Mouse (Mus musculus): ENCODE data around the gene Siva1.
A peak's percentile ranks its signal among the peaks of the same experiment; 100 is the strongest.

Siva1 gene

DNA sequence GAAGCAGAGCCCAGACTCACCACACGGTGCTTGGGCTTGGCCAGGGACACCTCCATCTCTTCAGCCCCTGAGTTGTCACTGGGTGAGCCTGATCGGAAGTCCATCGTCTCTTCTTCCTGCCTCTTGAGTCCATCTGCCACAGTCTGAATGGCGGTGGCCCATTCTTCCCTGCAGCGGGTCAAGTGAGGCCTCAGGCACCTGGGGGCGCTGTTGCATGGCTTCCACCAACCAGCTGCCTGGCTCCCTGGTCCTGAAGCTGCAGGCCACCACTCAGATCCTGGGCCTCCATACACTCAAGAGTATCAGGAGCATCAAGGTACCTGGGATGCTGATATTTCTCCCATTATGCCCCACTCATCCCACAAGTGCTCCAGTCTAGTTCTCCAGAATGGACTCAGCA, 14.6 kb downstream of the Siva1 start:
- DNase-seq (ENCODE audit: low spot score): no peak

DNA sequence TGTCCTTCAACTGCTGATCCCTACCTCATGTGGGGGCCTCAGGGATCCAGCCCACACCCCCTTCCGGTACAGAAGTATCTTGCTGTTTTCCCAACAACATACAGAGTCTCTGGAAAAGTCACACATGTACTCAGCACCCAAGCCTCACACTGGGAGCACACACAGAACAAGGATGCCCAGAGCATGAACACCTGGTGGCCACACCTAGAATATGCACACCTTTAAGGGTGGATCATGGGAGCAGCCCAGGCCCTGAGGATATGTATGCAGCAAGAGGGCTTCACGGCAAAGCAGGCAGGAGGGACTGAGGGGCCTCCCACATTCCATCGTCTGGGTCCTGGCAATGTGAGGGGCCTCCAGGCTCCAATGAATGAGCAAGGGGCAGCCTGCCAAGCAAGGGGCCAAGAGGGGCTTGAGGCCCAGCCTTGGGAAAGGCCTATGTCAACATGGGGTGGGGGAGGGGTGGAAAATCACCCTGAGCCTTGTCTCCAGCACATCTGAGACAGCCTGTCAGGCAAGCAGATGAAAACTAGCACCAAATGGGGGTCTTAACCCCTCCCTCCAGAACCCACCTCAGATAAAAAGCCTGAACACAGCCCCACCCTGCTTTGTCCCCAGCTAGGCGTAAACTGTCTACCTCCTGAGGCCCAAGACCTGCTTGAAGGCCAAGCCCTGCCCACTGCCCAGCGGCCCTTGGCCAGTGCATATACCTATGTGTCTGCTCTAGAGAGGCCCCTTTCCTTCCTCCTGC, 16.3 kb downstream of the Siva1 start:
- no peak for DNase-seq (ENCODE audit: low spot score)

- no peak for DNase-seq (ENCODE audit: low spot score)
Observed at GRCm38 (mm10) chr12:112661327-112661605, 16.8 kb downstream of the Siva1 start.

DNA sequence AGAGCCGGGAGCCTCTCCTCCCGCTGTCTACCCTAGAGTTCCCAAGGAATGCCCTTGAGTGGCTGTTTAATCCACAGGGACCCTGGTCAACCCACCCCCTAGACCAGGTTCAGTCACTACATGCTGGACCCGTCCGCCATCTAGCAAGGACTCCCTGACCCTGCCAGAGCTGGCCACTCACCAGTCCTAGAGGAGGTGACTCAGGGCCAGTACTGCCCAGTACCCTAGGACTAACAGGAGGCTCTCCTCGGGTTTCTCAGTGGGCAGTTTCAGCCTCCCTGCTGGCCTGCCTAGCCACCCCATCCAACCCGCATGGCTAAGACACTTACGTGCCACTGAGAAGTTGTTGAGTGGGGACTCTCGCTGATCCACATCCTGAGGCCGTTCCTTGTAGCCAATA, 17.4 kb downstream of the Siva1 start:
- no peak for DNase-seq (ENCODE audit: low spot score)

GRCm38 (mm10) chr12:112663303-112663702, 18.8 kb downstream of the Siva1 start:
- DNase-seq (ENCODE audit: low spot score): no peak

GRCm38 (mm10) chr12:112663716-112664115, 19.2 kb downstream of the Siva1 start:
- DNase-seq (ENCODE audit: low spot score): no peak

GRCm38 (mm10) chr12:112664124-112664523, 19.6 kb downstream of the Siva1 start:
- no peak for DNase-seq (ENCODE audit: low spot score)

- no peak for DNase-seq (ENCODE audit: low spot score)
Observed at GRCm38 (mm10) chr12:112664656-112665055, 20.2 kb downstream of the Siva1 start.

GRCm38 (mm10) chr12:112665445-112665844, 21.0 kb downstream of the Siva1 start:
- DNase-seq (ENCODE audit: low spot score): no peak

- no peak for DNase-seq (ENCODE audit: low spot score)
Observed at GRCm38 (mm10) chr12:112665881-112666544, 21.5 kb downstream of the Siva1 start.

DNA sequence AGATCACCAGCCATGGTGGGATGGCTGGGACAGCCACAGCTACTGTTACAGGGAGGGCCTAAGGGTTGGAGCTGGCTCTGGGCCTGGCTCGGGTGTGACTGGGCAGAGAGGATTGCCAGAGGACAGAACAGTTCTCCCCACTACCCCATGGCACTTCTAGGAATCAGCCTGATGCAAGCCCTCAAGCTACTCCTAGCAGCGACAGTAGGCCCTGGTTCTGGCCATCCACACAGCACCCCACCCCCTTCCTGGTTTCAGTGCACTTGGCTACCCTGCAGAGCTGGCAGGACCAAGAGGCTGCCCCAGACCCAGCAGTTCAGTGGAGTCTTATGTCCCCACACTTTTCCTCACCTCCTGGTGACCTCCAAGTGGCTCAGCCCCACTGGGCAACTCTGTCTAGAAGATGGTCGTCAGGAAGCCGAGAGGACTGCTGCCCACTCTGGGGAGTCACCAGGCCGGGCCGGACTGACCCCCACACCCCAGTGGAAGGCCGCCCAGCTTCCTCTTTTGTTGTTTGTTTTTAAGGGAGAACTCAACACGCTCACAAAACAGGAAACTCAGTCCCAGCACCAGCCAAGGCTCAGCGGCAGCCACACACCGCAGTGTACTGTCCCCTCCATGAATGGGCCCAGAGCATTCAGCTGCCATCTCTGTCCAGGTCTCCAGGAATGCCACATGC, 23.3 kb downstream of the Siva1 start:
- DNase-seq (ENCODE audit: low spot score): no peak

DNA sequence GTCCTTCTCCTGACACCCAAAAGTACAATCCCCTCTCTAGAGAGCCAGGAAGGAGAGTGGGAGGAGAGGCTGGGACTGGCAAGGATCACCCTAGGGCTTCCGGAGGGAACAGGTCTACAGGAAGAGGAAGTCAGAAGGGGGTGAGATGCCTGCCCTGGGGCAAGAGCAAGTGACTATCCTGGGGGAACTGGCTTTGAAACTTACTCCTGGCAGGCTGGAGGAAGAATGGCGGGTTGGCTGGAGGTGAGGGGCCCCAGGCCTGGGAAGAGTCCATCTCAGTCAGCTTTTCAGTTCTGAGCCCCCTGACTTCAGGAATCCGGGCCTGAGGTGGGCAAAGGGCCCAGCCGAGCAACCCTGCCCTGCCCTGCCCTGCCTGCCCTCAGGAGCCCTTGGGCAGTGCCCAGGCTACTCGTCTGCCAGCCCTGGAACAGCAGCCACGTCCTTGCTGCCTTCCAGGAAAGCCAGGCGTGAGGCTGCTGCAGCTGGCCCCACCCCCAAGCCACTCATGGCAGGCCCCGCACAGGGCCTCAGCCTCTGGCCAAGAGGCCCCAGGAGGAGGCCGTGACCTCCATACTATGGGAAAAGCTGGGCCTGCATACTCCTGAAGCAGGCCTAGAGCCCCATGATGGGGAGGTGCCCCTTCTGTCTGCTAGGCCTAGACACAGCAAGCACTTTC, 26.4 kb downstream of the Siva1 start:
- DNase-seq (ENCODE audit: low spot score): no peak

GRCm38 (mm10) chr12:112671891-112672290, 27.4 kb downstream of the Siva1 start:
- DNase-seq (ENCODE audit: low spot score): no peak

DNA sequence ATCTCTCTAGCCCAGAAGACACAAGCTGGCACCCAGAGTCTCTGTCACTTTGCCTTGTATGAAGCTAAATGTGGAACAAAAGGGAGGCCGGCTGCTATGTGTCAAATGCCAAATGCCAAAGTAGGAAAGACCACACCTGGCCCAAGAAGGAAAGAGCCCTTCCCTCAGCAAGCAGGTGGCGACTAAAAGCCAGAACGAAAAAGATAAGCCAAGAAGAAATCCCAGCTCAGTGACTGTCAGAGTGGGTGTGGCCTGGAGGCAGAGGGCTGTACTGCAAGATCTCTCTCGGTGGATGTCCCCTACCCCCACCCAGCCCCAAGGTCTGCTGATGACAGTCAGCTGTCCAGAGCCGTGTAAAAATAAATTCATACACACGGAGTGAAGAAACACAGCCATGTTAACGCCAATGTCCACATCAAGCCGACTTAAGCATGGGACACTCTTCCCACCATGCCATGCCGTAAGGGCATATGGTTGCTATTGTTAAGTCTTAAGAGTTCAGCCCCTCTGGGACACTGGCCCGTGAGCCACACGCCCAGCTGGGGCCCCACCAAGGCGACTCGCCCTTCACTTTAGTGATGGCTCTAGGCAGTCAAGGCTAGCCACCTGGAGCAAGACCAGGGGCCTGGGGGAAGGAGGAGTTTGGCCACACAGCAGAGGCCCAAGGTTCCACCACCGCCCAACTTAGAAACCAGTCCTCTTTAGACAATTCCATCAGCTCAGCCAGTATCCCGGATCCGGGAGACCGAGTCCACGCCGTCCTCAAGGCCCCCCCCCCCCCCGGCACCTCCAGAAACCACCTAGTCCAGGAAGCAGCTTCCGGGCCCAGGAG, 28.5 kb downstream of the Siva1 start:
- peak; percentile 66 for DNase-seq (ENCODE audit: low spot score)

GRCm38 (mm10) chr12:112673576-112674091, 29.2 kb downstream of the Siva1 start:
- peak; percentile 33 for DNase-seq (ENCODE audit: low spot score)

DNA sequence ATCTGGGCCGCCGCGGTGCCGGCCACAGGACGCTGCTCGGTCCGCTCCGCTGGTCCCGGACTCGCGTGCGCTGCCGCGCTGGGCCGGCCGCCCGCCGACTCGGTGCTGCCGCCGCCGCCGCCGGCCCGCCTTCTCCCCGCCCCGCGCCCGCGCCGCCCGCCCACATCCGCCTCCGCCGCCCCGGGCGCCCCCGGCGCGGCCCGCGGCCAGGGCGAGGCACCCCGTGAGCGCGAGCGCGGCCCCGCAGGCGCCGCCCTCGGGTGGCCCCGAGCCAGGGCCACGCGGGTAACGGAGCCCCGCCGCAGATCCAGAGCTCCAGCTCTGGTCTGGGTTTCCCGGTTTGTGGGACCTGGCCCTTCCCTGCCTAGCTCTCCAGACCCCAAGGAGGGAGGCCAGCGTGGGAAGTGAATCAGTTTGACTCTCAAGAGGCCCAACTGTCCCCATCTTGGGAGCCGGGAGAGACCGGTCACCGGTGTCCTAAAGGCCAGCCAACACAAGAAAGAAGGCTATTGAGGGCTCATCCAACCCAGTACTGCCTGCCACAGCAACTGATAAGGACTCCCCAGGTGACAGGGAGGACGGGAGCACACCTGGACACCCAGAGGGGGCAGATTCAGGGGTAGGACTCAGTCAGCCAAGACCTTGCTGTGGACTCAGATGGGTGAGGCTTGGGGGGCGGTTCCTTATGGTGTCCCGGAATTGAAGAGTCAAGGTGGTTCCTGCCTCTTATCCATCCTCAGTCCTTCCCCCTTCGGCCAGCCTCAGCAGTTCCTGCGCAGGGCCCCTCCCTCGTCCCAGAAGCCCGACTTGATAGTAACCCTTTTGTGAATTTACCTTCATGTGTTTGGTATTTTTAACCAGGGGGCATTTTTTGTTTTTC, 29.9 kb downstream of the Siva1 start, which contains the start of gene Akt1:
Gene Akt1 (minus strand): TSS at position 753 of the 880 bp plus-strand sequence.
- peak; percentile 86 for DNase-seq (ENCODE audit: low spot score)

- peak; percentile 85 for DNase-seq (ENCODE audit: low spot score)
Observed at GRCm38 (mm10) chr12:112675245-112676035, 31.0 kb downstream of the Siva1 start.

- no peak for DNase-seq (ENCODE audit: low spot score)
Observed at GRCm38 (mm10) chr12:112677076-112677475, 32.6 kb downstream of the Siva1 start.

- DNase-seq (ENCODE audit: low spot score): no peak
Observed at GRCm38 (mm10) chr12:112677943-112678554, 33.6 kb downstream of the Siva1 start.

Measured in yolk sac, embryonic 10.5 days (tissue).